Mouse (Mus musculus) neural tube, embryonic 11.5 days (tissue): Measurements from ENCODE around the gene Asic3. TPM values are rescaled to one million over a fixed set of nuclear protein-coding genes. Genes with fewer than 3 reads are reported as not detected.

ENCODE experiments used
- ATAC-seq: fragments of 200-750 bp; cut with Nextera tagmentation; 2 replicates; pipeline ENCODE4 v1.8.0; 2017; ENCODE audit warnings: moderate number of reproducible peaks, mild to moderate bottlenecking, moderate TSS enrichment, moderate library complexity; ENCODE audit not compliant: insufficient read depth, low FRiP score, low TSS enrichment
- DNase-seq: peaks from one replicate; pipeline ENCODE4 v3.0.0-alpha.2; 2015; ENCODE audit warnings: low spot score
- H3K27ac ChIP-seq: fragments of 300-500 bp; sonication (generic); 2 replicates; pipeline ENCODE4 v1.5.1; 2014; ENCODE audit warnings: low read depth, mild to moderate bottlenecking, low read length
- H3K27me3 ChIP-seq: fragments of 300-500 bp; sonication (generic); 2 replicates; pipeline ENCODE4 v1.6.1; 2014; ENCODE audit warnings: mild to moderate bottlenecking, low read length, mixed read lengths; ENCODE audit not compliant: control insufficient read depth, insufficient read depth
- H3K36me3 ChIP-seq: fragments of 300-500 bp; sonication (generic); 2 replicates; pipeline ENCODE4 v1.6.1; 2014; ENCODE audit warnings: mild to moderate bottlenecking, low read length, moderate library complexity, mixed read lengths; ENCODE audit not compliant: control insufficient read depth, insufficient read depth
- H3K4me1 ChIP-seq: fragments of 300-500 bp; sonication (generic); 2 replicates; pipeline ENCODE4 v1.6.1; 2014; ENCODE audit warnings: low read length, mixed read lengths; ENCODE audit not compliant: control insufficient read depth, insufficient read depth
- H3K4me2 ChIP-seq: fragments of 300-500 bp; sonication (generic); 2 replicates; pipeline ENCODE4 v1.6.1; 2014; ENCODE audit warnings: low read depth, mild to moderate bottlenecking, moderate library complexity
- H3K4me3 ChIP-seq: fragments of 300-500 bp; sonication (generic); 2 replicates; pipeline ENCODE4 v1.5.1; 2014; ENCODE audit warnings: low read depth, low read length
- H3K9ac ChIP-seq: fragments of 300-500 bp; sonication (generic); 2 replicates; pipeline ENCODE4 v1.6.1; 2014; ENCODE audit warnings: mild to moderate bottlenecking, low read length
- H3K9me3 ChIP-seq: fragments of 300-500 bp; sonication (generic); 2 replicates; pipeline ENCODE4 v1.6.1; 2016; ENCODE audit warnings: low read length; ENCODE audit not compliant: control insufficient read depth
- WGBS: fragments of 180-500 bp; shearing (Covaris S2); extraction: QIAGEN DNeasy Blood & Tissue Kit; methylation state at CpG from one replicate; pipeline ENCODE4 v1.1.7; 2014; 5-methylcytosine and 5-hydroxymethylcytosine counted together
- polyA plus RNA-seq: library from polyadenylated mRNA; unstranded; fragments of >200 nt; fragmentation: Nextera tagmentation; extraction: Ambion mirVana; gene quantifications from 2 replicates; pipeline ENCODE4 v1.2.1, GENCODE M21; 2014

Gene Asic3
- polyA plus RNA-seq: 0.12 and 0.54 TPM in 2 replicates

GRCm38 (mm10) chr5:24413042-24413693 is at the start of gene Asic3:
Asic3 (plus strand) TSS chr5:24413392.
- 60% methylated on average over 11 of the region's 11 CpGs for WGBS
- no peak for DNase-seq

GRCm38 (mm10) chr5:24363467-24363866 is 49.7 kb upstream of the Asic3 start:
- no peaks in the 10 kb centered on the region for H3K9me3 ChIP-seq
- no peaks in the 10 kb centered on the region for H3K27me3 ChIP-seq
- WGBS: 80% methylated on average over 2 of the region's 2 CpGs
- no peaks in the 10 kb centered on the region for H3K36me3 ChIP-seq
- DNase-seq (no peak), ATAC-seq (no peak)
- H3K4me1 ChIP-seq: no peaks in the 10 kb centered on the region
- H3K4me2 ChIP-seq: no peak overlapping the region
- no peak overlapping the region for H3K4me3 ChIP-seq
- no peak overlapping the region for H3K9ac ChIP-seq
- no peak overlapping the region for H3K27ac ChIP-seq

More at GRCm38 (mm10) chr5:24413042-24413693, at the start of gene Asic3:
- ATAC-seq: no peak
- no peaks in the 10 kb centered on the region for H3K36me3 ChIP-seq
- H3K4me2 ChIP-seq: no peak within 1 kb of the TSS
- no peak within 1 kb of the TSS for H3K4me3 ChIP-seq
- H3K27ac ChIP-seq: no peak within 1 kb of the TSS
- no peaks in the 10 kb centered on the region for H3K9me3 ChIP-seq
- peaks cover 4% of the 10 kb centered on the region; the same call in 1 of the 2 replicates for H3K4me1 ChIP-seq
- no peaks in the 10 kb centered on the region for H3K27me3 ChIP-seq
- no peak within 1 kb of the TSS for H3K9ac ChIP-seq

GRCm38 (mm10) chr5:24364061-24364460 is 49.1 kb upstream of the Asic3 start:
- no peak overlapping the region for H3K4me3 ChIP-seq
- H3K4me1 ChIP-seq: no peaks in the 10 kb centered on the region
- ATAC-seq (no peak), DNase-seq (no peak)
- H3K9ac ChIP-seq: no peak overlapping the region
- WGBS: 66% methylated on average over 3 of the region's 3 CpGs
- H3K9me3 ChIP-seq: no peaks in the 10 kb centered on the region
- H3K36me3 ChIP-seq: no peaks in the 10 kb centered on the region
- no peak overlapping the region for H3K27ac ChIP-seq
- no peak overlapping the region for H3K4me2 ChIP-seq
- no peaks in the 10 kb centered on the region for H3K27me3 ChIP-seq

- no peaks in the 10 kb centered on the region for H3K9me3 ChIP-seq
- no peak within 1 kb of the TSS for H3K27ac ChIP-seq
- H3K36me3 ChIP-seq: no peaks in the 10 kb centered on the region
- WGBS: 57% methylated on average over 12 of the region's 12 CpGs
- no peaks in the 10 kb centered on the region for H3K4me1 ChIP-seq
- DNase-seq (no peak), ATAC-seq (no peak)
- no peak within 1 kb of the TSS for H3K4me3 ChIP-seq
- H3K27me3 ChIP-seq: no peaks in the 10 kb centered on the region
- H3K4me2 ChIP-seq: no peak within 1 kb of the TSS
- no peak within 1 kb of the TSS; the same call in 1 of the 2 replicates for H3K9ac ChIP-seq
These were observed 48.7 kb upstream of the Asic3 start, which contains the start of gene Nos3 for GRCm38 (mm10) chr5:24364508-24364907. Nos3 (plus strand) TSS chr5:24364810.

- Histone ChIP-seq H3K9me3 (no peaks in the 10 kb centered on the region), H3K36me3 (no peaks in the 10 kb centered on the region), H3K27ac (no peak overlapping the region), H3K4me1 (no peaks in the 10 kb centered on the region), H3K9ac (no peak overlapping the region; the same call in 1 of the 2 replicates), H3K4me3 (no peak overlapping the region), H3K27me3 (no peaks in the 10 kb centered on the region), H3K4me2 (no peak overlapping the region)
- ATAC-seq (no peak), DNase-seq (no peak)
- 90% methylated on average over 10 of the region's 10 CpGs for WGBS
These were observed 48.2 kb upstream of the Asic3 start for GRCm38 (mm10) chr5:24364963-24365362.

GRCm38 (mm10) chr5:24365528-24365927 is 47.7 kb upstream of the Asic3 start:
- H3K4me3 ChIP-seq: no peak overlapping the region
- 48% methylated on average over 5 of the region's 5 CpGs for WGBS
- no peak overlapping the region for H3K27ac ChIP-seq
- no peak overlapping the region for H3K4me2 ChIP-seq
- no peak overlapping the region for H3K9ac ChIP-seq
- DNase-seq (no peak), ATAC-seq (no peak)
- H3K36me3 ChIP-seq: no peaks in the 10 kb centered on the region
- H3K27me3 ChIP-seq: no peaks in the 10 kb centered on the region
- H3K4me1 ChIP-seq: no peaks in the 10 kb centered on the region
- H3K9me3 ChIP-seq: no peaks in the 10 kb centered on the region

GRCm38 (mm10) chr5:24366426-24366825 is 46.8 kb upstream of the Asic3 start:
- H3K9ac ChIP-seq: no peak overlapping the region
- no peaks in the 10 kb centered on the region for H3K4me1 ChIP-seq
- H3K36me3 ChIP-seq: no peaks in the 10 kb centered on the region
- H3K4me2 ChIP-seq: no peak overlapping the region
- no peaks in the 10 kb centered on the region for H3K9me3 ChIP-seq
- no peak for ATAC-seq
- H3K27me3 ChIP-seq: no peaks in the 10 kb centered on the region
- DNase-seq: no peak
- H3K27ac ChIP-seq: no peak overlapping the region
- no peak overlapping the region for H3K4me3 ChIP-seq
- whole genome bisulfite sequencing: 83% methylated on average over 9 of the region's 9 CpGs

GRCm38 (mm10) chr5:24369767-24370166 is 43.4 kb upstream of the Asic3 start:
- H3K9me3 ChIP-seq: no peaks in the 10 kb centered on the region
- no peak overlapping the region for H3K9ac ChIP-seq
- 82% methylated on average over 9 of the region's 9 CpGs for WGBS
- no peak overlapping the region for H3K4me3 ChIP-seq
- ATAC-seq: no peak
- no peak overlapping the region for H3K4me2 ChIP-seq
- no peaks in the 10 kb centered on the region for H3K36me3 ChIP-seq
- no peaks in the 10 kb centered on the region for H3K4me1 ChIP-seq
- no peak for DNase-seq
- H3K27me3 ChIP-seq: no peaks in the 10 kb centered on the region
- no peak overlapping the region for H3K27ac ChIP-seq

GRCm38 (mm10) chr5:24373807-24374206 is 39.4 kb upstream of the Asic3 start:
- H3K27ac ChIP-seq: no peak overlapping the region
- no peaks in the 10 kb centered on the region for H3K36me3 ChIP-seq
- H3K4me2 ChIP-seq: no peak overlapping the region
- H3K9ac ChIP-seq: no peak overlapping the region
- no peaks in the 10 kb centered on the region for H3K9me3 ChIP-seq
- H3K4me1 ChIP-seq: no peaks in the 10 kb centered on the region
- no peak for DNase-seq
- 79% methylated on average over 5 of the region's 5 CpGs for WGBS
- no peak overlapping the region for H3K4me3 ChIP-seq
- ATAC-seq: no peak
- no peaks in the 10 kb centered on the region for H3K27me3 ChIP-seq
